Mouse (Mus musculus): ENCODE data around the gene BC049352.

Gene BC049352

GRCm38 (mm10) chr9:45299231-45300006 lies 117.6 kb downstream of the BC049352 start:
- DNase-seq (ENCODE audit: low read depth, low spot score) = no peak
